Mouse (Mus musculus) limb, embryonic 13.5 days (tissue): ENCODE data around the gene Arap1. TPM values are rescaled to one million over a fixed set of nuclear protein-coding genes. Genes with fewer than 3 reads are reported as not detected.
A peak's percentile ranks its signal among the peaks of the same experiment; 100 is the strongest.

Source experiments
- ATAC-seq: fragments of 200-750 bp; cut with Nextera tagmentation; 2 replicates; pipeline ENCODE4 v1.8.0; 2017; ENCODE audit warnings: low read depth, moderate number of reproducible peaks, moderate TSS enrichment; ENCODE audit not compliant: low FRiP score
- H3K27ac ChIP-seq: fragments of 300-500 bp; sonication (generic); 2 replicates; pipeline ENCODE4 v1.5.1; 2015; ENCODE audit warnings: inconsistent platforms, mild to moderate bottlenecking, moderate library complexity
- H3K27me3 ChIP-seq: fragments of 300-500 bp; sonication (generic); 2 replicates; pipeline ENCODE4 v1.6.1; 2015; ENCODE audit warnings: mild to moderate bottlenecking, inconsistent platforms
- H3K36me3 ChIP-seq: fragments of 300-500 bp; sonication (generic); 2 replicates; pipeline ENCODE4 v1.6.1; 2015; ENCODE audit warnings: inconsistent platforms, mild to moderate bottlenecking, moderate library complexity
- H3K4me1 ChIP-seq: fragments of 300-500 bp; sonication (generic); 2 replicates; pipeline ENCODE4 v1.6.1; 2015; ENCODE audit warnings: inconsistent platforms
- H3K4me2 ChIP-seq: fragments of 300-500 bp; sonication (generic); replicated peaks from 2 replicates; pipeline ENCODE4 v1.6.1; 2015; ENCODE audit warnings: inconsistent platforms, mild to moderate bottlenecking, moderate library complexity
- H3K4me3 ChIP-seq: fragments of 300-500 bp; sonication (generic); 2 replicates; pipeline ENCODE4 v1.5.1; 2015; ENCODE audit warnings: moderate library complexity, mild to moderate bottlenecking, inconsistent platforms
- H3K9ac ChIP-seq: fragments of 300-500 bp; sonication (generic); 2 replicates; pipeline ENCODE4 v1.6.1; 2015; ENCODE audit warnings: mild to moderate bottlenecking, inconsistent platforms
- H3K9me3 ChIP-seq: fragments of 300-500 bp; sonication (generic); 2 replicates; pipeline ENCODE4 v1.6.1; 2016; ENCODE audit warnings: inconsistent platforms
- WGBS: fragments of 180-500 bp; shearing (Covaris S2); methylation state at CpG from one replicate; pipeline ENCODE4 v1.1.7; 2015; 5-methylcytosine and 5-hydroxymethylcytosine counted together
- polyA plus RNA-seq: library from polyadenylated mRNA; unstranded; fragments of >200 nt; fragmentation: Nextera tagmentation; extraction: Ambion mirVana; gene quantifications from 2 replicates; pipeline ENCODE4 v1.2.1, GENCODE M21; 2015

Arap1 gene
- polyA plus RNA-seq, 1 experiment from 2014 or later: 45.6 TPM

GRCm38 (mm10) chr7:101348312-101348711 lies 445 bp downstream of the Arap1 start:
- peaks cover 17% of the 10 kb centered on the region for H3K36me3 ChIP-seq
- no peak; the same call in 1 of the 2 replicates for ATAC-seq
- WGBS: 3% methylated on average over 13 of the region's 13 CpGs
- H3K9me3 ChIP-seq: no peaks in the 10 kb centered on the region
- peaks cover 31% of the 10 kb centered on the region for H3K4me1 ChIP-seq
- H3K9ac ChIP-seq: peak overlapping the region; percentile 71
- peak overlapping the region; percentile 94 for H3K4me2 ChIP-seq
- H3K27me3 ChIP-seq: peaks cover 13% of the 10 kb centered on the region
- no peak overlapping the region for H3K27ac ChIP-seq
- H3K4me3 ChIP-seq: peak overlapping the region; percentile 62

- 46% methylated on average over 2 of the region's 2 CpGs for WGBS
- Histone ChIP-seq H3K4me2 (peak overlapping the region; percentile 94), H3K9me3 (no peaks in the 10 kb centered on the region), H3K9ac (no peak overlapping the region), H3K4me1 (peaks cover 31% of the 10 kb centered on the region), H3K27ac (no peak overlapping the region; the same call in 1 of the 2 replicates), H3K36me3 (peaks cover 4% of the 10 kb centered on the region; the same call in 1 of the 2 replicates), H3K27me3 (peaks cover 13% of the 10 kb centered on the region), H3K4me3 (no peak overlapping the region)
- no peak for ATAC-seq
Measured at GRCm38 (mm10) chr7:101349861-101350260, 2.0 kb downstream of the Arap1 start.

- Histone ChIP-seq H3K4me2 (no peak overlapping the region), H3K4me3 (no peak overlapping the region), H3K4me1 (peaks cover 30% of the 10 kb centered on the region), H3K9ac (no peak overlapping the region), H3K27me3 (peaks cover 13% of the 10 kb centered on the region), H3K9me3 (no peaks in the 10 kb centered on the region), H3K36me3 (no peaks in the 10 kb centered on the region), H3K27ac (no peak overlapping the region)
- no peak for ATAC-seq
- WGBS: 77% methylated on average over 4 of the region's 4 CpGs
Measured at GRCm38 (mm10) chr7:101352404-101352803, 4.5 kb downstream of the Arap1 start.

GRCm38 (mm10) chr7:101354423-101354822 lies 6.6 kb downstream of the Arap1 start:
- Histone ChIP-seq H3K27me3 (peaks cover 4% of the 10 kb centered on the region; the same call in 1 of the 2 replicates), H3K4me1 (peaks cover 18% of the 10 kb centered on the region), H3K36me3 (no peaks in the 10 kb centered on the region), H3K9ac (no peak overlapping the region), H3K9me3 (no peaks in the 10 kb centered on the region), H3K4me3 (no peak overlapping the region), H3K27ac (no peak overlapping the region), H3K4me2 (no peak overlapping the region)
- ATAC-seq: no peak
- 74% methylated on average over 5 of the region's 5 CpGs for WGBS

GRCm38 (mm10) chr7:101355551-101356100 lies 7.8 kb downstream of the Arap1 start:
- 89% methylated on average over 6 of the region's 6 CpGs for WGBS

DNA sequence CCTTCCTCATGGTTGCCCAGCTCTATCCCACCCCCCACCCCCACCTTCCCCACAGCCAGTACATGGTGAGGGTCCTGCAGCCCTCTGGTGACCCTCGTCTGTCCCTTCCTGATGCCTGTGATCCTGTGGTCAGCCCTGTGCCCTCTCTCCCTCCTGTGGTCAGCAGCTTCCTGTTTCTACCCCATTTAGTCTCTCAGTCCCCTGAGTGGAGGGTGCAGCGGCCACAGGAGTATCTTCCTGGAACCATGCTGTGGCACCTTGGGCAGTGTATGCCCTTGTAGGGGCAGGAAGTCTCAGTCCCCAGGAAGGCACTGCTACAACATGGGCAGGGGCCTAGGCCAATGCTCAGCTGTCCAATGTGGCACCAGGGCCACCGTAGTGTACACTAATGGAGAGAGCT lies 9.0 kb downstream of the Arap1 start:
- H3K9ac ChIP-seq: no peak overlapping the region
- ATAC-seq: no peak

More at GRCm38 (mm10) chr7:101355551-101356100, 7.8 kb downstream of the Arap1 start:
- H3K27ac ChIP-seq: no peak overlapping the region
- no peaks in the 10 kb centered on the region for H3K36me3 ChIP-seq
- H3K27me3 ChIP-seq: no peaks in the 10 kb centered on the region
- H3K9me3 ChIP-seq: no peaks in the 10 kb centered on the region
- H3K4me3 ChIP-seq: no peak overlapping the region
- ATAC-seq: no peak
- H3K9ac ChIP-seq: no peak overlapping the region
- H3K4me1 ChIP-seq: peaks cover 14% of the 10 kb centered on the region
- no peak overlapping the region for H3K4me2 ChIP-seq

DNA sequence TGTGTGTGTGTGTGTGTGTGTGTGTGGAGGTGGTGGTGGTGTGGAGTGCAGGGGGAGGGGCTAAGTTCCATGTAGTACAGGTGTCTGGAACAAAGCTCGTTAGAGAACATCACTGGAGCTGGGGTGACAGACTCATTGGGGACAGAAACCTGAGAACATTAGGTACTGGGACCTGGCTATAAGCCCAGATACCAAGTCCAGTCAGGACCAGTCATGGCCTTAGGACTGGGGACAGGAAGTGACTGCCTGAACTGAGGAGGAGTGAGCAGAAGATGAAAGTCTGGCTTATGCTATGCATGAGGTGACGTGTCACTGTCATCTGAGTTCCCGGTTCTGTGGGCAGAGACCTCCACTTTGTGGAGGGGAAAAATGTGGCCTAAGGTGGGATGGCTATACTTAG lies 12.5 kb downstream of the Arap1 start:
- no peaks in the 10 kb centered on the region for H3K9me3 ChIP-seq
- 62% methylated on average over 3 of the region's 3 CpGs for WGBS
- H3K4me2 ChIP-seq: no peak overlapping the region
- H3K9ac ChIP-seq: no peak overlapping the region
- H3K27me3 ChIP-seq: no peaks in the 10 kb centered on the region
- no peaks in the 10 kb centered on the region for H3K36me3 ChIP-seq
- H3K4me3 ChIP-seq: no peak overlapping the region
- peaks cover 30% of the 10 kb centered on the region for H3K4me1 ChIP-seq
- no peak overlapping the region for H3K27ac ChIP-seq
- ATAC-seq: no peak

More for the DNA sequence above, 9.0 kb downstream of the Arap1 start:
- no peak overlapping the region for H3K4me2 ChIP-seq
- no peak overlapping the region for H3K27ac ChIP-seq
- no peaks in the 10 kb centered on the region for H3K36me3 ChIP-seq
- H3K4me1 ChIP-seq: peaks cover 26% of the 10 kb centered on the region
- WGBS: 67% methylated on average over 3 of the region's 3 CpGs
- no peaks in the 10 kb centered on the region for H3K27me3 ChIP-seq
- no peaks in the 10 kb centered on the region for H3K9me3 ChIP-seq
- H3K4me3 ChIP-seq: no peak overlapping the region

GRCm38 (mm10) chr7:101361021-101361420 lies 13.2 kb downstream of the Arap1 start:
- no peaks in the 10 kb centered on the region for H3K9me3 ChIP-seq
- H3K4me1 ChIP-seq: peaks cover 30% of the 10 kb centered on the region
- no peak overlapping the region for H3K4me3 ChIP-seq
- H3K4me2 ChIP-seq: no peak overlapping the region
- H3K36me3 ChIP-seq: no peaks in the 10 kb centered on the region
- H3K27ac ChIP-seq: no peak overlapping the region
- H3K9ac ChIP-seq: no peak overlapping the region
- WGBS: 75% methylated on average over 4 of the region's 4 CpGs
- H3K27me3 ChIP-seq: no peaks in the 10 kb centered on the region
- no peak for ATAC-seq

- Histone ChIP-seq H3K9me3 (no peaks in the 10 kb centered on the region), H3K4me3 (no peak overlapping the region), H3K27me3 (no peaks in the 10 kb centered on the region), H3K36me3 (no peaks in the 10 kb centered on the region), H3K4me1 (peaks cover 26% of the 10 kb centered on the region), H3K27ac (peak overlapping the region; percentile 48; the same call in 1 of the 2 replicates), H3K4me2 (no peak overlapping the region), H3K9ac (peak overlapping the region; percentile 20; the same call in 1 of the 2 replicates)
- WGBS: 58% methylated on average over 4 of the region's 4 CpGs
- ATAC-seq: 0 out of 2 replicates have a peak, but pooled peaks have one; percentile 17
Measured at GRCm38 (mm10) chr7:101361767-101362166, 13.9 kb downstream of the Arap1 start.

DNA sequence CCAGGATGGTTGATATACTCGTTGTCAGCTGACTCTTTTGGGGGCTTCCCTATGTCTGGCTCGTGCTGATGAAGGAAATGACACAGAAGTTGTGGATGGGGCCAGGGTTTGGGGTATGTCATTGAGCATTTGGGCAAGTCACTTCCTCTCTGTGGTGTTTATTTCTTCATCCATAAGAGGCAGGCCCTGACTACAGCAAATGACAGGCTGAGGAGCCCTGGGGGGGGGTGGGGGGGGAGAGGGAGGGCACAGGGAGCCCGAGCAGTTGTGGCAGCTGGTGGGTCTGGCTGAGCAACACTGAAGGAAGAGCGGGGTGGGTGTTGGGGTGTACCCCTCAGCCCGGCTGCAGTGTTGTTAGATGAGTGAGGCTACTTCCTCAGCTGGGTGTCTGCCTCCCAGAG lies 14.9 kb downstream of the Arap1 start:
- ATAC-seq: no peak
- no peaks in the 10 kb centered on the region for H3K9me3 ChIP-seq

DNA sequence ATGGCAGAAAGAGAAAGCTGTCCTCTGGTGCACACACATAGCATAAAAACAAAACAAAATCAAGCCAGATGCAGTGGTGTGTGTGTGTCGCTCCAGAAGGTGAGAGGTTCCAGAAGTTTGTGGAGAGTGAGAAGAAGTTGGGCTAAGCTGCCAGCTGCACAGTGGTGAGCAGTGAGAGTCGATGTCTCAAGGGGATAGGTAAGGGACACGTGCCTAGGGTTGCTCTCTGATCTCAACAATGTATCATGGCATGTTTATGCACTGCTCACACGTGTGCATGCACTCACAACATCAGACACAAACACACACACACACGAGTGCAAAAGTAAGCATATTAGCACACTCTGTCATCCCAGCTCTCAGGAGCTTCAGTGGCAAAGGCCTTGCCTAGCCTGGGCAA lies 16.0 kb downstream of the Arap1 start:
- Histone ChIP-seq H3K9ac (no peak overlapping the region), H3K27ac (no peak overlapping the region), H3K9me3 (no peaks in the 10 kb centered on the region), H3K4me2 (no peak overlapping the region), H3K4me3 (no peak overlapping the region), H3K27me3 (no peaks in the 10 kb centered on the region), H3K36me3 (no peaks in the 10 kb centered on the region), H3K4me1 (peaks cover 25% of the 10 kb centered on the region)
- no peak for ATAC-seq
- WGBS: 76% methylated on average over 5 of the region's 5 CpGs

More for the DNA sequence above, 14.9 kb downstream of the Arap1 start:
- no peaks in the 10 kb centered on the region for H3K36me3 ChIP-seq
- no peak overlapping the region for H3K27ac ChIP-seq
- H3K4me2 ChIP-seq: no peak overlapping the region
- H3K27me3 ChIP-seq: no peaks in the 10 kb centered on the region
- no peak overlapping the region for H3K9ac ChIP-seq
- peaks cover 18% of the 10 kb centered on the region for H3K4me1 ChIP-seq
- WGBS: 74% methylated on average over 5 of the region's 5 CpGs
- H3K4me3 ChIP-seq: no peak overlapping the region

GRCm38 (mm10) chr7:101367901-101368852 lies 20.3 kb downstream of the Arap1 start:
- ATAC-seq: no peak
- no peaks in the 10 kb centered on the region for H3K9me3 ChIP-seq
- H3K27me3 ChIP-seq: no peaks in the 10 kb centered on the region
- H3K9ac ChIP-seq: no peak overlapping the region
- no peaks in the 10 kb centered on the region for H3K36me3 ChIP-seq
- peaks cover 6% of the 10 kb centered on the region for H3K4me1 ChIP-seq
- no peak overlapping the region for H3K27ac ChIP-seq
- H3K4me2 ChIP-seq: no peak overlapping the region
- no peak overlapping the region for H3K4me3 ChIP-seq
- WGBS: 57% methylated on average over 11 of the region's 11 CpGs
